Mouse (Mus musculus) liver, postnatal 0 days (tissue): Measurements from ENCODE around the gene Phip. TPM values are rescaled to one million over a fixed set of nuclear protein-coding genes. Genes with fewer than 3 reads are reported as not detected.

Experiments
- ATAC-seq: fragments of 200-750 bp; cut with Nextera tagmentation; 2 replicates; pipeline ENCODE4 v1.8.0; 2017; ENCODE audit warnings: mild to moderate bottlenecking, moderate library complexity
- DNase-seq: peaks from one replicate; pipeline ENCODE4 v3.0.0-alpha.2; 2016
- H3K27ac ChIP-seq: fragments of 300-500 bp; sonication (generic); 2 replicates; pipeline ENCODE4 v1.5.1; 2014; ENCODE audit warnings: antibody characterized with exemption, moderate library complexity, mild to moderate bottlenecking, low read depth
- H3K27me3 ChIP-seq: fragments of 300-500 bp; sonication (generic); 2 replicates; pipeline ENCODE4 v1.6.1; 2014; ENCODE audit warnings: low read length, control low read depth, mixed read lengths; ENCODE audit not compliant: insufficient read depth
- H3K36me3 ChIP-seq: fragments of 300-500 bp; sonication (generic); replicated peaks from 2 replicates; pipeline ENCODE4 v1.6.1; 2014; ENCODE audit warnings: mild to moderate bottlenecking, control low read depth, low read length, moderate library complexity, mixed read lengths; ENCODE audit not compliant: insufficient read depth
- H3K4me1 ChIP-seq: fragments of 300-500 bp; sonication (generic); 2 replicates; pipeline ENCODE4 v1.6.1; 2014; ENCODE audit warnings: antibody characterized with exemption, mild to moderate bottlenecking, control low read depth; ENCODE audit not compliant: insufficient read depth
- H3K4me2 ChIP-seq: fragments of 300-500 bp; sonication (generic); 2 replicates; pipeline ENCODE4 v1.6.1; 2014; ENCODE audit warnings: low read depth, mild to moderate bottlenecking, low read length, moderate library complexity, mixed read lengths
- H3K4me3 ChIP-seq: fragments of 300-500 bp; sonication (generic); 2 replicates; pipeline ENCODE4 v1.5.1; 2014; ENCODE audit warnings: low read depth, low read length
- H3K9ac ChIP-seq: fragments of 300-500 bp; sonication (generic); replicated peaks from 2 replicates; pipeline ENCODE4 v1.6.1; 2014; ENCODE audit warnings: mild to moderate bottlenecking, moderate library complexity
- H3K9me3 ChIP-seq: fragments of 300-500 bp; sonication (generic); 2 replicates; pipeline ENCODE4 v1.6.1; 2016; ENCODE audit warnings: mild to moderate bottlenecking, control low read depth, low read length, mixed read lengths
- CTCF ChIP-seq: sonication (generic); IDR thresholded peaks from 2 replicates; pipeline ENCODE4 v1.5.1; 2016; ENCODE audit warnings: antibody characterized with exemption, low read depth
- EP300 ChIP-seq: IDR thresholded peaks from 2 replicates; pipeline ENCODE4 v1.6.1; 2016; ENCODE audit warnings: antibody characterized with exemption, low read depth, mild to moderate bottlenecking
- WGBS: fragments of 180-500 bp; shearing (Covaris S2); extraction: QIAGEN DNeasy Blood & Tissue Kit; methylation state at CpG from one replicate; pipeline ENCODE4 v1.1.7; 2014; ENCODE audit not compliant: insufficient replicate concordance; 5-methylcytosine and 5-hydroxymethylcytosine counted together
- polyA plus RNA-seq: library from polyadenylated mRNA; unstranded; fragments of >200 nt; fragmentation: Nextera tagmentation; extraction: Ambion mirVana; gene quantifications from 2 replicates; pipeline ENCODE4 v1.2.1, GENCODE M21; 2015

Gene Phip
- polyA plus RNA-seq: 15.1 and 15.4 TPM in 2 replicates

DNA sequence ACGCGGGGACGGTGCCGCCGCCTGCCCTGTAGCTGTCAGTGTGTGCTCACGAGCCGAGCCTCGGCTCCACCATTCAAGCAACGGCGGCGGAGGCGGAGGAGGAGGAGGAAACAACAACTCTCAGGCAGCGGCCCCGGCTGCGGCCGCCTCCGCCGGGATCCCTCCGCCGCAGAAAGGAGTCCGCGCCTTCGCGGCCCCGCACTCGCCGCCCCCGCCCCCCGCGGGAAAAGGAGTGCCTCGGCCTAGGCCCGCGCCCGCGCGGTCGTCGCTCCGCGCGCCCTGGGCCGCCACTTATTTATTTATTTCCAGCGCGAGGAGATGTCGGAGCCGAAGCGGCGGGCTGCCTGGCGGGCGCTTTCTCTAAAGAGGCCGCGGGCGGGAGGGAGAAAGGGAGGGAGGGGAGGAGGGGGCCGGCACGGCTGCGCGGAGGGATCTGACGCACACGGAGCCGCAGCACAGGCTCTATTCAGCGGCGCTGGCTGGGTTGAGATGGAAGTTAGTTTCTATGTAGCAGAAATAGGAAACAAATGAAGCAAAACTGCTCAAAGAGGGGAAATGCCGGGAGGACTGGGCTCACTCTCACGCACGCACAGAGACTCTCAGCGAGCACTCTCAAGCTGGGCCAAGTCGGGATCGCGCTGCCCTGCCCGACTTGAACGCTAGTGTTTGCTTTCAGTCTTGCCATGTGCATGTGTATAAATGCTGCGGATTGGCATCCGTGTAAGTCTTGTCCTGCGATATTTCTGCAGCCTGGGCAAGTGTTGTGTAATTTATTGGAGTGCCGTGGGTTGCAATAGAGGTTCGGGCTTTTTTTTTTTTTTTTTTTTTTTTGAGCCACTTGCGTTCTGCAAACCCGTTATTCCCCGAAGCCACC, at the start of gene Phip:
Gene Phip, minus strand, starts transcription at position 175 of the 874 bp plus-strand sequence.
- peak within 1 kb of the TSS; percentile 76 for H3K4me2 ChIP-seq
- H3K36me3 ChIP-seq: no peaks in the 10 kb centered on the region; the same call in 1 of the 2 replicates
- H3K9me3 ChIP-seq: no peaks in the 10 kb centered on the region
- under 1% methylated on average over 66 of the region's 79 CpGs for WGBS
- peak within 1 kb of the TSS; percentile 86 for H3K9ac ChIP-seq
- no peaks in the 10 kb centered on the region for H3K27me3 ChIP-seq
- TF ChIP-seq CTCF (peak; percentile 8; the same call in 1 of the 2 replicates), EP300 (no peak)
- H3K27ac ChIP-seq: peak within 1 kb of the TSS; percentile 99
- peak; percentile 92 for DNase-seq
- peak within 1 kb of the TSS; percentile 89 for H3K4me3 ChIP-seq
- peaks cover 8% of the 10 kb centered on the region for H3K4me1 ChIP-seq
- peak; percentile 88 for ATAC-seq

DNA sequence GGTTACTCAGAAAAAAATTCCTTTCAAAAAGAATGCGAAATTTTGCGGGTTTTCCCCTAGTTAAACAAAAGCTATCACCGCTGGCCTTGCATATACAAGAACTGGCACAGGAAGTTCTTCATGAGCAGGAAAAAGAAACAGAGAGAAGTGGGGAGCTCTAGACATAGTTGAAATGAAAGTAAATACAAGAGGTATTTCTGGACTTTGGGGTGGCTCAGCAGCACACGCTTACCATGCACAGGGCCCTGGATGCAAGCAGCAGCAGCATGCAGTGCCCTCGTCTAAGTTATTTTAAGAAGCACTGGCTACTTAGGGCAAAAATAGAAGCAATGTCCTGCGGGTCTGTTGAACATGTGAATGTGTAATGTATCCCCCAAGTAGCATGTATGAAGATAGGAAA, 48.4 kb upstream of the Phip start:
- ATAC-seq (no peak), DNase-seq (no peak)
- no peaks in the 10 kb centered on the region for H3K9me3 ChIP-seq
- H3K9ac ChIP-seq: no peak overlapping the region
- no peak overlapping the region for H3K4me2 ChIP-seq
- no peak overlapping the region for H3K4me3 ChIP-seq
- no peaks in the 10 kb centered on the region for H3K27me3 ChIP-seq
- TF ChIP-seq EP300 (no peak), CTCF (no peak)
- H3K27ac ChIP-seq: no peak overlapping the region
- H3K4me1 ChIP-seq: no peaks in the 10 kb centered on the region
- no peaks in the 10 kb centered on the region for H3K36me3 ChIP-seq
- 55% methylated on average over 6 of the region's 6 CpGs for WGBS

DNA sequence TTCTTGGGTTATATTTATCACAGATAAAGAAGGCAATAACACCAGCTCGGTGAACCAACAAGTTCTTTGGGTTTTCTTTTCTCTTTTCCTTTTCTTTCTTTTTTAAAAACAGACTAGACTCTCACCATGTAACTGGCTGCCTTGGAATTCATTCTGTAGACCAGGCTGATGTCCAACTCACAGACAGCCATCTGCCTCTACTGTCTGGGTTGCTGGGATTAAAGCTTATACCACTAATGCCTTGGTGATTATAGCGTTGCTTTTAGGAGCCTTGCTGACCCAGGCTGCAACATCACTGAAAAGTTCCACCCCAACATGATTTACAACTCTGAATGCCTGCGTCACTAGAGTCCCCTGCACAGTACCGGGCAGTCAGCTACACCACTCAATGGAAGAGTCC, 39.2 kb upstream of the Phip start:
- Histone ChIP-seq H3K4me1 (no peaks in the 10 kb centered on the region), H3K9ac (no peak overlapping the region), H3K36me3 (no peaks in the 10 kb centered on the region), H3K4me3 (no peak overlapping the region), H3K4me2 (no peak overlapping the region), H3K9me3 (no peaks in the 10 kb centered on the region), H3K27ac (no peak overlapping the region), H3K27me3 (no peaks in the 10 kb centered on the region)
- no peak for ATAC-seq
- no peak for TF ChIP-seq CTCF
- no peak for TF ChIP-seq EP300
- DNase-seq: no peak
- 78% methylated on average over 4 of the region's 4 CpGs for WGBS

DNA sequence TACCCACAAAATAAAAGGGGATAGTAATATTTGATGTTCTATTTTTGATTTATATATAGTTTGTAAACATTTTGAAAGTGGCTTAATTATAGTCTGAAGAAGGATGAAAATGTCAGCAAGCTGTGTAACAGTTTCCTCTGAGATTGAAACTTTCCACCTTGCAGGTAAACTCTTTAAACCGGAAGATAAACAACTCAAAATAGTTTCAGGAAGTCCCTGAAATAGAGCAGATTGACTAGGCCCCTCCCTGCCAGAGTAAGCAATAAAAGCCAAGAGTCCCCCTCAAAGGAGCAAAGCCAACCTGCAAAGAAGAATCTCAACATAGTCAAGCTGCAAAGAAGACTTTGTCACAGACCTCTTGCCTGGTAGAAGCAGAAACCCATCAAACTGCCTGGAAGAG, 33.0 kb upstream of the Phip start:
- Histone ChIP-seq H3K4me3 (no peak overlapping the region), H3K9me3 (no peaks in the 10 kb centered on the region), H3K4me2 (no peak overlapping the region), H3K27ac (no peak overlapping the region), H3K4me1 (no peaks in the 10 kb centered on the region), H3K27me3 (no peaks in the 10 kb centered on the region), H3K9ac (no peak overlapping the region), H3K36me3 (no peaks in the 10 kb centered on the region)
- DNase-seq (no peak), ATAC-seq (no peak)
- 62% methylated on average over 1 of the region's 1 CpGs for WGBS
- no peak for TF ChIP-seq CTCF
- TF ChIP-seq EP300: no peak

DNA sequence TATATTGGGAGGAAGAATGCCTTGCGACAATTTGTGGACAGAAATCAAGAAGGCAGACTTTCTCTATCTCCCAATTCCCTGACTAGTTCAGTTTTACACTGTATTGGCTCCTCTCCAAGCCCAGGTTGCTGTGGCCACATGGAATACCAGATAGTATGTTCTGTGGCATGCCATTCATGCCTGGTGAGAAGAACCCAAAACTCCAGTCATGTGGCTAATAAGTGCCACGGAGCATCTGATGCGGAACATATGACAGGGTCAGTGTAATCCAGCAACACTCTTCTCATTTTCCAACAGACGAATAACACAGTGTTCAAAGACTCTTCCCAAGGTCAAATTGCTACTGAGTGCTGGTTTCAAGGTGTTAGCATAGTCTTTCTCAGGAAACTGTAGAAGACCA, 26.0 kb upstream of the Phip start:
- H3K4me1 ChIP-seq: no peaks in the 10 kb centered on the region
- H3K9ac ChIP-seq: no peak overlapping the region
- no peak overlapping the region for H3K27ac ChIP-seq
- no peaks in the 10 kb centered on the region for H3K27me3 ChIP-seq
- DNase-seq (no peak), ATAC-seq (no peak)
- no peak for TF ChIP-seq EP300
- H3K4me2 ChIP-seq: no peak overlapping the region
- 78% methylated on average over 4 of the region's 4 CpGs for WGBS
- H3K36me3 ChIP-seq: no peaks in the 10 kb centered on the region
- no peak overlapping the region for H3K4me3 ChIP-seq
- H3K9me3 ChIP-seq: no peaks in the 10 kb centered on the region

DNA sequence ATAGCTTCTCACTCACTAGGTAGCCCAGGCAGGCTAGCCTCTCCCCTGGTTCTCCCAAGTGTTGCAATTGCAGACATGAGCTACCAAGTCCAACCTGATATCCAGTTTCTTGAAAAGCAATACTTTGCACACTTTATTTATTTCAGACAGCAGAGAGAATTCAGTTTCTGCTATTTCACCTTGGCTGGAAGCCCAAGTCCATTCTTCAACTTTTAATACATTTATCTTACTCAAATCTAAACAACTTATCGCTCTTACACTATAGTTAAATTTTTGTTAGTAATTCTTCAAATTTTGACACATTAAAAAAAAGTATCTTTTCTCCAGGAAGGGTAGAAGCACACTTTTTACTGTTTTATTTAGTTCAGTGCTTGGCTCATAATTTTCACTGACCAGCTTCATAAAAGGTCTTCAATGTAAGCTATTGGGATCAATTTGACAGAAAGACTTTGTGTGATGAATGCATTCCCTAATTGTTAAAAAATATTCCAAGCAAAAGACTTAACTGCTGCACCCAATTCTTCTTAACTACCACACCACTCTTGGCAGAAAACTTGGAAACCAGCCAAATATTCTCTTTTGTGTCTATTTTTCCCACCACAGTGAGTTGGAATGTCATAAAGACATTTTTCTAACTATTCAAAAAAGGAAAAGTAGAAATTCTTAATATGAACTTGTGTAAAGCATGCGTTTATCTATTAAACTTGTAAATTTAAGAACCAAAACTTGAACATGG, 22.6 kb upstream of the Phip start:
- no peak for TF ChIP-seq CTCF
- no peak for TF ChIP-seq EP300
- no peak overlapping the region for H3K4me3 ChIP-seq
- no peak overlapping the region for H3K4me2 ChIP-seq
- H3K27ac ChIP-seq: no peak overlapping the region
- WGBS: 68% methylated on average over 2 of the region's 2 CpGs
- H3K9me3 ChIP-seq: no peaks in the 10 kb centered on the region
- DNase-seq: no peak
- no peak overlapping the region for H3K9ac ChIP-seq
- no peaks in the 10 kb centered on the region for H3K27me3 ChIP-seq
- H3K4me1 ChIP-seq: no peaks in the 10 kb centered on the region
- ATAC-seq: no peak
- H3K36me3 ChIP-seq: no peaks in the 10 kb centered on the region
